Mouse (Mus musculus) cerebellum, adult 18-20 months (tissue): ENCODE results near the gene Btnl10.

Experiments used
- DNase-seq, 2 experiments: peaks; one replicate each; pipeline ENCODE4 v3.0.0; 2021

Gene Btnl10

GRCm38 (mm10) chr11:58917745-58918366 is at the start of gene Btnl10:
Gene Btnl10, plus strand, starts transcription at chr11:58917908.
- no peak for DNase-seq

GRCm38 (mm10) chr11:58867954-58868330 is 49.8 kb upstream of the Btnl10 start:
- DNase-seq = peak in 1 of 2 experiments; percentile 10

- DNase-seq = no peak
These were observed 46.7 kb upstream of the Btnl10 start for GRCm38 (mm10) chr11:58870961-58871360.

- DNase-seq = no peak
These were observed 34.0 kb upstream of the Btnl10 start for GRCm38 (mm10) chr11:58883756-58884155.

- no peak for DNase-seq
These were observed 27.2 kb upstream of the Btnl10 start for GRCm38 (mm10) chr11:58890511-58890910.

- DNase-seq = peak in 1 of 2 experiments; percentile 35
These were observed 23.3 kb upstream of the Btnl10 start for GRCm38 (mm10) chr11:58894456-58894855.

GRCm38 (mm10) chr11:58897485-58897884 is 20.2 kb upstream of the Btnl10 start:
- peak in 1 of 2 experiments; percentile 25 for DNase-seq

GRCm38 (mm10) chr11:58901080-58901479 is 16.6 kb upstream of the Btnl10 start:
- no peak for DNase-seq

GRCm38 (mm10) chr11:58903511-58904409 is 13.9 kb upstream of the Btnl10 start, which contains the start of gene Zfp39:
Gene Zfp39, minus strand, starts transcription at chr11:58904225.
- peak; percentile 95 to 97 for DNase-seq

GRCm38 (mm10) chr11:58904410-58904718 is 13.3 kb upstream of the Btnl10 start:
- DNase-seq = no peak

- DNase-seq = no peak
These were observed 12.9 kb upstream of the Btnl10 start for GRCm38 (mm10) chr11:58904838-58905237.

- DNase-seq = no peak
These were observed 3.9 kb upstream of the Btnl10 start for GRCm38 (mm10) chr11:58913776-58914175.

GRCm38 (mm10) chr11:58914461-58915028 is 3.2 kb upstream of the Btnl10 start:
- DNase-seq = peak; percentile 44 to 61

GRCm38 (mm10) chr11:58916879-58917744 is 596 bp upstream of the Btnl10 start:
- DNase-seq = peak in 1 of 2 experiments; percentile 46

GRCm38 (mm10) chr11:58918759-58919158 is 1.1 kb downstream of the Btnl10 start:
- no peak for DNase-seq

GRCm38 (mm10) chr11:58922420-58922819 is 4.7 kb downstream of the Btnl10 start:
- no peak for DNase-seq

GRCm38 (mm10) chr11:58926651-58927050 is 8.9 kb downstream of the Btnl10 start:
- no peak for DNase-seq

- no peak for DNase-seq
These were observed 9.3 kb downstream of the Btnl10 start for GRCm38 (mm10) chr11:58927053-58927452.

GRCm38 (mm10) chr11:58927790-58928651 is 10.3 kb downstream of the Btnl10 start:
- DNase-seq = peak; percentile 66 to 71

- DNase-seq = no peak
These were observed 11.3 kb downstream of the Btnl10 start for GRCm38 (mm10) chr11:58929055-58929454.

- no peak for DNase-seq
These were observed 11.9 kb downstream of the Btnl10 start for GRCm38 (mm10) chr11:58929641-58930040.

GRCm38 (mm10) chr11:58930254-58930653 is 12.5 kb downstream of the Btnl10 start:
- DNase-seq = no peak
